Mouse (Mus musculus) retina, postnatal 7 days (tissue): ENCODE measurements around the gene Gtpbp10.

ENCODE experiments used
- DNase-seq: peaks from one replicate; pipeline ENCODE4 v3.0.0-alpha.2; 2012; ENCODE audit warnings: low read depth, low spot score

The Gtpbp10 gene

DNA sequence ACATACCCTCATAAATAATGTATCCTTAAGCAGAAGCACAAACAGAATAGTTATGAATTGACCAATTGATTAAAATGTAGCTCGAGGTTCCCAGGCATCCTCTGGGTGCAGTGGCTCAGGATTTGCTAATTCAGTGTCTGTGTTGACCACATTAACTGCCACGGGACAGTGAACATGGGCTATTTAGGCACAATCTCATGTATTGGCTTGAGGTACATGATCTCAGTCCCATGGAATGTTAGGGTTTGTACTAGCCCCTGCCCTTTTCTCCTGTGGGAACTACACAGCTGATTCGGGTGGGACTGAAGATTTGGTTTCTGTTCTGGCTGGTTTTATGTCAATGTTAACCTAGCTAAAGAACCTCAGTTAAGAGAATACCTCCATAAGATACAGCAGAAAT lies 62.9 kb downstream of the Gtpbp10 start:
- no peak for DNase-seq

DNA sequence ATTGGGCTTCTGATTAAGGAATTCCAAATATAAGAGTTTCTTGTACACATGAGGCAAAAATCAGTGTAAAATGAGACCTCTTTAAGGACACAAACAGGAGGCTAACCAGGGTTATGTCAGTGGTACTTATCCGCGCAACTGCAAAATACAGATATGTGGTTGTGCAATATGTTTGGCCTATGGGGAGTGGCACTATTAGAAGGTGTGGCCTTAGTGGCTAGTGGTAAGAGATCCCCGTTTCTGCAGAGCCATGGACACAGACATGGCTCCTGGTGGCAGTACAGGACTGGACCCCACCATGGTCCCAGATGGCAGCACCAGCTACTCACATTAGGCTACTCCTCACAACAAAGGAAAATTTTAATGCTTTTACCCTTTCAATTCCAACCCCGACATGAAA lies 64.3 kb downstream of the Gtpbp10 start:
- no peak for DNase-seq

DNA sequence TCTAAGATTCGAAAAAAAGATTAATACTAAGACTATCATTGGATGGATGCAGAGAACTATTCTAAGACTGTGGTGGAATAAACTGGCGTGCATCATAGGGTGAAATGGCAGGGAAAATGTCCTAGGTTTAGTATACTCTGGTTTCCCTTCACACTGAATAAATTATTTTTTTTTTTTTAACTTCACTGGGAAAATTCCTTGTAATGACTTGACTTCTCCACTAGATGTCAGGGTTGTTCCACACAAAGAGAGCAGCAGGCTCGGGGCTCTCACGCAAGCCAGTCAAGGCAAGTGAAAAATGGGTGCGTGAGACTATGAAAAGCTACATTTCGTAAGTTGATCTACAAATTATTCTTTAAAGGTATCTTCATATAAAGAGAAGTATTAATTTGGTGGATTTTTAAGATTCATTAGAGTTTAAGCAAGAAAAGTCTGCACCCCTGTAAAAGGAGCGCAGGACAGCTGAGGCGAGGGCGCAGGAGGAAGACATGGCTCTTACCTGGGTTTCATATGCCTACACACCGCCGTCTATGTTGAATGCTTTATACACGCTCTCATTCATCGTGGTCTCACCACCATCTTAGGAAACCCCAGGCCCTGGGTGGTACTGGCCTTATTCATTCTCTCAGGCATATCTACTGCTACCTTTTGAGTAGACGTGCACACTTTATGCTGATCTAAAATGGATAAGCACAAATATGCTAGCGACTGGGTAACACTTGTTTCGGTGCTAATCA lies 64.9 kb downstream of the Gtpbp10 start:
- DNase-seq = peak; percentile 49

DNA sequence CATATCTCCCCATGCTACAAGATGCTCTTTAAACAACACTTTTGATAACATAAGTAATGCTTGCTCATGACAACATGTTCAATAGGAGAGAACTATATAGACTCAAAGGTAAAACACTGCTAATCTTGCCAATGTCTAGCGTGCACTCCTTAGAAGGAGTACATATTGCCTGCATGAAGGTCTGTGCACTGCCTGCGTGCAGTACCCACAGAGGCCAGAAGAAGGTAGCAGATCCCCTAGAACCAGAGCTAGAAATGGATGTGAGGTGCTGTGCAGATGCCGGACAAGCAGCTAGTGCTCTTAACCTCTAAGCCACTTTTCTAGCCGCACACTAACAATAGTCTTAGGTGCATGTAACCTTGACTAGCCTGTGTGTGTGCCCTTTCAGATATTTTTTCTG lies 67.2 kb downstream of the Gtpbp10 start:
- DNase-seq = no peak
